Mouse (Mus musculus) CD8-positive naive resting alpha-beta T cell, adult 57 days (primary cell): ENCODE data around the gene Olfr520. TPM values are rescaled to one million over a fixed set of nuclear protein-coding genes. Genes with fewer than 3 reads are reported as not detected.

Experiments
- total RNA-seq: library from RNA; stranded (reverse); gene quantifications from one replicate; pipeline ENCODE4 v1.2.4, GENCODE M21; 2023

The Olfr520 gene
- not detected for total RNA-seq

DNA sequence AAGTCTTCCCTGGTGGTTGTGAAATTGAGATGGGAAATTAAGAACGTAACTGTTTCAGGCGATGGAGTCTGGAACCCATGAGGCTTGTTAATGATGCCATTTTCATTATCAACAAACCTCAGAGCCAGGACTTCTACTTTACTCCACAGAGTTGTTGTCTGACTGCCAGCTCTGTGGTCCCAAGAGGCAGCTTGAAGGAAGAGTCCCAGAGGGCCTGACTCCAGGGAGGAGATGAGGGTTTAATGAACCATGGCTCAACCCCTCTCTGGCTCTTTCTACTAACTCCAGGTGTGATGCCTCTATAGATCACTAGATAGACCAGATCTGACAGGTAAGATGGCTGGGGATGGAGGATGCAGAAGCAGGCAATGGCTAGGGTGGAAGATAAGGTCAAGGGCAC is at the start of gene Olfr520:
Gene Olfr520, plus strand, starts transcription at position 301 of the 400 bp plus-strand sequence.

DNA sequence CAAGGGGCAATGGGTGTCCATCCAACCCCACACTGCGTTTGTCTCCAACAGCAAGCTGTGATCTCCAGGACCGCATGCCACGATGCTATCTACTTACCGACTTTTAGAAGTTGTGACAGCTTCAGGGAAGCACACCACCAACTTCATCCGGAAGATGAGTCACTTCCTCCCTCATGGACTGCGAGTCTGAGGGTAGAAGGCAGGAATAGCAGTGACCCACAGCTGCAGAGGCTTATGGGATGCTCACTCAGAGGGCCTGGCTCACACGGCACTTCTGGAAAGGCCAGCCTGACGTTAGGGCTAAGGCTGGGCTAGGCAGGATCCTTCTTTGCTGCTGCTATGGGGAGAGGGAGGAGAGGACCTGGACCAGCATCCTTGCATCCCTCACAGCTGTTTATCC is 18.9 kb upstream of the Olfr520 start, which contains the start of gene Slco2b1:
Gene Slco2b1, minus strand, starts transcription at position 175 of the 400 bp plus-strand sequence.

GRCm38 (mm10) chr7:99763207-99763606 is 33.1 kb downstream of the Olfr520 start, which contains the start of gene Olfr521:
Gene Olfr521, plus strand, starts transcription at chr7:99763507.

Other genes starting within 250 kb of the Olfr520 start
- gene Rps3, start 246.5 kb upstream of the Olfr520 start, total RNA-seq, result 1,727 TPM
- gene Arrb1, start 194.8 kb upstream of the Olfr520 start, total RNA-seq, result 101 TPM
- 4.2 TPM for gene Tpbgl, start 103.2 kb upstream of the Olfr520 start, total RNA-seq
- 0.70 TPM for gene Slco2b1, start 18.9 kb upstream of the Olfr520 start, total RNA-seq
- gene Olfr521, start 33.2 kb downstream of the Olfr520 start, total RNA-seq, result not detected
- gene Neu3, start 98.1 kb downstream of the Olfr520 start, total RNA-seq, result 5.9 TPM
- not detected for gene Xrra1, start 128.8 kb downstream of the Olfr520 start, total RNA-seq
- gene Spcs2, start 133.2 kb downstream of the Olfr520 start, total RNA-seq, result 118 TPM